11 mouse cellular contexts compared by ENCODE assay signal in the genomic region with DNA sequence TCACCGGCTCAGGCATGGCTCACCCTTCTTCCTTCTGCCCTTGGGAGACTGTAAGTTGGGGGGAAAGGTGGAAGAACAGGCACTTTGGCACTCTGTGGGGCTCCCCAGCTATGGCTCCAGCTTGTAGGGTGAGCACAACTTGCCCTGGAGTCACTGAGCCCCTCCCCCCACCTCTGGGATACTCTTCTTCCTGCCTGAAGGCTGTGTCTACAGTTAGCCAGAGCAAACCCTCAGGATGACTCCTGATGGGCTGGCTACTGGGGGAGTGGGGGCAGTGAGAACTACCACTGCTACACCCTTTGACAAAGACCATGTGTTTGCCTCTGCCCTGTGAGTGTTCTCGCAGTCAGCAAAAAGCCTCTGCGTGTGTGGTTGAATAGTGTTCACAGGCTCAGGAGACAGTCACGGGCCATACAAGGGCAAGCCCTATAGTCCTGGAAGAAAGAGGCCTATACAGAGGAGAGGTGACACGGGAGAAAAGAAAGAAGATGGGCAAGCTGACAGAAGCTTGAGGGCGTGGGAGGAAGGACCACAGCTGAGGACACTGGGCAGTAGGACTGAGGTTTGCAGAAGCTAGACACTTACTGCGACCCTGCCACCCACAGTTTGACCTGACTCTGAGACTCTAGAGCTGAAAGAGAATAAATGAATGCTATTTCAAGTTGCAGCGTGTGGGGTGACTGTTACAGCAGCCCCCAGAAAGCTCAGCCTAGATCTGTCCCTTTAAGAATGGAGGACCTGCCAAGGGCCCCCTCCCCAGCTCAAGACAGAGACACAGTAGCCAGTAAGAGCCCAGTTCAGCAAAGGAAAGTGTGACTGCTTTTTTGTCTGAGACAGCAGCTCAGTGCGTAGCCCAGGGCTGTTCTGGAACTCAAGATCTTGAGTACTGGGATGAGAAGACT. TPM values are rescaled to one million over a fixed set of nuclear protein-coding genes. Genes with fewer than 3 reads are reported as not detected.
DNase-seq lines count a peak whose midpoint lies in the region; ATAC-seq and TF ChIP-seq lines count a peak whose summit lies in the region.
"Had no signal": no experiment of that assay in that cellular context is flagged by ENCODE, and none has a peak within 500 bp of the region (broad histone marks: within the 10 kb centered on the region; RNA-seq: fewer than 3 reads in every experiment).

No protein-coding gene starts in this region.

- no peaks in the 10 kb centered on the region for H3K36me3 ChIP-seq in lung, embryonic 15.5 days
- no peaks in the 10 kb centered on the region for H3K36me3 ChIP-seq in forebrain, embryonic 13.5 days (ENCODE audit: poor library complexity, severe bottlenecking)
- no peaks in the 10 kb centered on the region for H3K36me3 ChIP-seq in hindbrain, embryonic 15.5 days
- no peaks in the 10 kb centered on the region for H3K36me3 ChIP-seq in midbrain, postnatal 0 days (ENCODE audit: insufficient read depth, low read length)
- H3K36me3 ChIP-seq: limb, embryonic 15.5 days had no signal

- no peak overlapping the region for H3K4me3 ChIP-seq in lung, embryonic 15.5 days
- no peak overlapping the region for H3K4me3 ChIP-seq in forebrain, embryonic 13.5 days
- H3K4me3 ChIP-seq in hindbrain, embryonic 15.5 days: no peak overlapping the region
- H3K4me3 ChIP-seq in midbrain, postnatal 0 days (ENCODE audit: low read depth, low read length): no peak overlapping the region
- H3K4me3 ChIP-seq: limb, embryonic 15.5 days had no signal

- H3K27me3 ChIP-seq in lung, embryonic 15.5 days: no peaks in the 10 kb centered on the region
- H3K27me3 ChIP-seq in forebrain, embryonic 13.5 days: no peaks in the 10 kb centered on the region
- no peaks in the 10 kb centered on the region for H3K27me3 ChIP-seq in hindbrain, embryonic 15.5 days
- H3K27me3 ChIP-seq in midbrain, postnatal 0 days (ENCODE audit: insufficient read depth, low read length): no peaks in the 10 kb centered on the region
- H3K27me3 ChIP-seq: limb, embryonic 15.5 days had no signal

- H3K4me1 ChIP-seq in lung, embryonic 15.5 days: peaks cover 39% of the 10 kb centered on the region
- H3K4me1 ChIP-seq in forebrain, embryonic 13.5 days: peaks cover 31% of the 10 kb centered on the region
- H3K4me1 ChIP-seq in hindbrain, embryonic 15.5 days (replicated peaks): peaks cover 32% of the 10 kb centered on the region
- H3K4me1 ChIP-seq in midbrain, postnatal 0 days (ENCODE audit: insufficient read depth, low read length): peaks cover 26% of the 10 kb centered on the region

- no peak overlapping the region for H3K4me2 ChIP-seq in lung, embryonic 15.5 days
- H3K4me2 ChIP-seq in forebrain, embryonic 13.5 days: no peak overlapping the region
- H3K4me2 ChIP-seq in hindbrain, embryonic 15.5 days: no peak overlapping the region
- no peak overlapping the region for H3K4me2 ChIP-seq in midbrain, postnatal 0 days (ENCODE audit: low read depth, low read length, poor library complexity, severe bottlenecking)
- H3K4me2 ChIP-seq: limb, embryonic 15.5 days had no signal

- DNase-seq in lung, postnatal 14 days: no peak
- no peak for DNase-seq in midbrain, postnatal 0 days (ENCODE audit: low spot score)
- DNase-seq in layer of hippocampus, adult 11-12 months (ENCODE audit: low spot score): no peak
- no peak for DNase-seq in cerebellum, adult 8-10 months
- DNase-seq: heart, postnatal 4 days; right cerebral cortex, postnatal 25 days had no signal

- H3K27ac ChIP-seq in lung, embryonic 15.5 days: peak overlapping the region; percentile 30
- peak overlapping the region; percentile 69 for H3K27ac ChIP-seq in forebrain, embryonic 13.5 days
- peak overlapping the region; percentile 75; the same call in 1 of the 2 replicates for H3K27ac ChIP-seq in hindbrain, embryonic 15.5 days (replicated peaks)
- H3K27ac ChIP-seq in midbrain, postnatal 0 days (ENCODE audit: low read depth, low read length): peak overlapping the region; percentile 69; the same call in 1 of the 2 replicates
- H3K27ac ChIP-seq: limb, embryonic 15.5 days had no signal

- ATAC-seq in lung, embryonic 15.5 days (ENCODE audit: borderline replicate concordance, extremely low read depth, low FRiP score, low TSS enrichment): peak; percentile 44; the same call in 1 of the 2 replicates
- no peak for ATAC-seq in forebrain, embryonic 13.5 days
- ATAC-seq in hindbrain, embryonic 15.5 days (ENCODE audit: low FRiP score, low read depth): peak; percentile 49; the same call in 1 of the 2 replicates
- no peak for ATAC-seq in midbrain, postnatal 0 days (ENCODE audit: low FRiP score)
- no peak for ATAC-seq in frontal cortex, adult (ENCODE audit: low TSS enrichment)

- no peak for TF ChIP-seq CTCF in midbrain, postnatal 0 days (IDR thresholded peaks at IDR 0.05)

- WGBS in lung, embryonic 15.5 days: 38% methylated on average over 9 of the region's 9 CpGs
- WGBS in forebrain, embryonic 13.5 days: 48% methylated on average over 9 of the region's 9 CpGs
- WGBS in hindbrain, embryonic 15.5 days: 35% methylated on average over 9 of the region's 9 CpGs
- 59% methylated on average over 9 of the region's 9 CpGs for WGBS in midbrain, postnatal 0 days

- H3K9me3 ChIP-seq in lung, embryonic 15.5 days: no peaks in the 10 kb centered on the region
- H3K9me3 ChIP-seq in forebrain, embryonic 13.5 days (replicated peaks): no peaks in the 10 kb centered on the region
- no peaks in the 10 kb centered on the region for H3K9me3 ChIP-seq in hindbrain, embryonic 15.5 days
- no peaks in the 10 kb centered on the region for H3K9me3 ChIP-seq in midbrain, postnatal 0 days (ENCODE audit: low read length)
- H3K9me3 ChIP-seq: limb, embryonic 15.5 days had no signal

- H3K9ac ChIP-seq in lung, embryonic 15.5 days: no peak overlapping the region
- H3K9ac ChIP-seq in forebrain, embryonic 13.5 days: no peak overlapping the region
- H3K9ac ChIP-seq in hindbrain, embryonic 15.5 days: no peak overlapping the region
- 0 out of 2 replicates have a peak overlapping the region, but pooled peaks have one; percentile 26 for H3K9ac ChIP-seq in midbrain, postnatal 0 days (replicated peaks; ENCODE audit: low read length, poor library complexity, severe bottlenecking)
- H3K9ac ChIP-seq: limb, embryonic 15.5 days had no signal

RNA-seq across cellular contexts. Expression of gene Rai1, which starts 9.7 kb away (rescaled TPM):
- polyA plus RNA-seq in lung, embryonic 15.5 days (2015; fragmentation: Nextera tagmentation; extraction: Ambion mirVana): 27.9 and 28.2 TPM in 2 replicates
- polyA plus RNA-seq in forebrain, embryonic 13.5 days (2015; fragmentation: Nextera tagmentation; extraction: Ambion mirVana): 26.9 and 31.5 TPM in 2 replicates
- 32.5 and 33.2 TPM in 2 replicates for polyA plus RNA-seq in hindbrain, embryonic 15.5 days (2015; fragmentation: Nextera tagmentation; extraction: Ambion mirVana)
- 50.7 and 66.8 TPM in 2 replicates for total RNA-seq in midbrain, postnatal 0 days (2014; rRNA removed)
- 20.1 and 22.0 TPM in 2 replicates for polyA plus RNA-seq in midbrain, postnatal 0 days (2015; fragmentation: Nextera tagmentation; extraction: Ambion mirVana)

RNA-seq across cellular contexts. Expression of gene Pemt, which starts 48.9 kb away (rescaled TPM):
- polyA plus RNA-seq in lung, embryonic 15.5 days (2015; fragmentation: Nextera tagmentation; extraction: Ambion mirVana): 6.7 and 8.1 TPM in 2 replicates
- polyA plus RNA-seq in forebrain, embryonic 13.5 days (2015; fragmentation: Nextera tagmentation; extraction: Ambion mirVana): 4.3 and 7.0 TPM in 2 replicates
- 8.9 and 9.7 TPM in 2 replicates for polyA plus RNA-seq in hindbrain, embryonic 15.5 days (2015; fragmentation: Nextera tagmentation; extraction: Ambion mirVana)
- 10.9 and 17.3 TPM in 2 replicates for total RNA-seq in midbrain, postnatal 0 days (2014; rRNA removed)
- polyA plus RNA-seq in midbrain, postnatal 0 days (2015; fragmentation: Nextera tagmentation; extraction: Ambion mirVana): 12.7 and 13.6 TPM in 2 replicates

Comparison
In these comparisons a context has a peak if more than half of its experiments do, and no peak if none do; other contexts are left out.
1. ATAC-seq: peak in lung, embryonic 15.5 days (single experiment) and hindbrain, embryonic 15.5 days (single experiment); none in forebrain, embryonic 13.5 days (single experiment), midbrain, postnatal 0 days (single experiment) and frontal cortex, adult (single experiment).
2. Peak in every context shown above with its lines, with median percentiles within 50 percentile points of each other: H3K27ac ChIP-seq.